Mouse (Mus musculus) brain, embryonic 14.5 days (tissue): Measurements from ENCODE around the gene Zfp91.

Experiments used
- CTCF ChIP-seq: fragments of 200-500 bp; IDR thresholded peaks from 2 replicates; pipeline ENCODE4 v1.5.1; 2012; ENCODE audit warnings: inconsistent platforms, mild to moderate bottlenecking, moderate library complexity, borderline replicate concordance; ENCODE audit not compliant: insufficient read depth, insufficient read length; ENCODE audit errors: extremely low read depth
- POLR2A ChIP-seq: fragments of 200-500 bp; IDR thresholded peaks from 2 replicates; pipeline ENCODE4 v1.6.1; 2012; ENCODE audit warnings: mild to moderate bottlenecking, inconsistent platforms, borderline replicate concordance; ENCODE audit not compliant: poor library complexity, insufficient read depth, insufficient read length, severe bottlenecking; ENCODE audit errors: extremely low read depth

GRCm38 (mm10) chr19:12796328-12796931 lies 504 bp upstream of the Zfp91 start:
- no peak for TF ChIP-seq POLR2A
- no peak for TF ChIP-seq CTCF
